Comparison of ENCODE assay signal across 8 mouse cellular contexts in genomic region chr2:174437697-174437982, GRCm38 (mm10). TPM values are rescaled to one million over a fixed set of nuclear protein-coding genes. Genes with fewer than 3 reads are reported as not detected.
A peak's percentile ranks its signal among the peaks of the same experiment; 100 is the strongest.
DNase-seq lines count a peak whose midpoint lies in the region; ATAC-seq and TF ChIP-seq lines count a peak whose summit lies in the region.

No protein-coding gene starts in this region.

- no peaks in the 10 kb centered on the region for H3K9me3 ChIP-seq in forebrain, embryonic 13.5 days (replicated peaks)
- H3K9me3 ChIP-seq in intestine, embryonic 14.5 days (ENCODE audit: control insufficient read depth, low read length) = no peaks in the 10 kb centered on the region

- peaks cover 20% of the 10 kb centered on the region for H3K4me1 ChIP-seq in forebrain, embryonic 13.5 days
- H3K4me1 ChIP-seq in intestine, embryonic 14.5 days (replicated peaks; ENCODE audit: control insufficient read depth, insufficient read depth, low read length) = peaks cover 15% of the 10 kb centered on the region

- no peak for ATAC-seq in forebrain, embryonic 13.5 days
- ATAC-seq in intestine, embryonic 14.5 days (replicated peaks; ENCODE audit: low FRiP score, low TSS enrichment, low read depth) = no peak

- H3K9ac ChIP-seq in forebrain, embryonic 13.5 days = no peak overlapping the region
- H3K9ac ChIP-seq in intestine, embryonic 14.5 days (ENCODE audit: low read length) = no peak overlapping the region

- peak overlapping the region; percentile 77 for H3K4me2 ChIP-seq in forebrain, embryonic 13.5 days
- H3K4me2 ChIP-seq in intestine, embryonic 14.5 days (ENCODE audit: low read length) = peak overlapping the region; percentile 82

- H3K4me3 ChIP-seq in layer of hippocampus, adult 2 months = no peak overlapping the region; the same call in 1 of the 2 replicates
- no peak overlapping the region for H3K4me3 ChIP-seq in forebrain, embryonic 13.5 days
- H3K4me3 ChIP-seq in intestine, embryonic 14.5 days (ENCODE audit: low read depth, low read length) = peak overlapping the region; percentile 58; the same call in 1 of the 2 replicates

- H3K36me3 ChIP-seq in forebrain, embryonic 13.5 days (ENCODE audit: poor library complexity, severe bottlenecking) = peaks cover 15% of the 10 kb centered on the region; the same call in 1 of the 2 replicates
- H3K36me3 ChIP-seq in intestine, embryonic 14.5 days (ENCODE audit: control insufficient read depth, insufficient read depth, low read length) = peaks cover 16% of the 10 kb centered on the region; the same call in 1 of the 2 replicates

- peak in 1 of 2 experiments; percentile 12 for DNase-seq in layer of hippocampus, adult 2 months (ENCODE audit: low spot score in 2 of 2)
- no peak for DNase-seq in layer of hippocampus, postnatal 25 days (ENCODE audit: extremely low spot score in 1 of 2, low spot score in 1 of 2)
- no peak for DNase-seq in intestine, embryonic 14.5 days (ENCODE audit: low spot score)
- DNase-seq in lung, postnatal 4 days = peak; percentile 64 to 68
- peak; percentile 21 for DNase-seq in telencephalon, adult 2 months (ENCODE audit: low read depth, low spot score)
- DNase-seq in frontal cortex, postnatal 36 days (ENCODE audit: low spot score in 2 of 2) = no peak
- DNase-seq in frontal cortex, postnatal 25 days (ENCODE audit: low spot score in 2 of 2) = no peak

- peak overlapping the region; percentile 57 for H3K27ac ChIP-seq in layer of hippocampus, adult 2 months
- H3K27ac ChIP-seq in forebrain, embryonic 13.5 days = no peak overlapping the region
- no peak overlapping the region for H3K27ac ChIP-seq in intestine, embryonic 14.5 days (ENCODE audit: low read depth)

- 89% methylated on average over 4 of the region's 4 CpGs for WGBS in forebrain, embryonic 13.5 days
- 96% methylated on average over 4 of the region's 4 CpGs for WGBS in intestine, embryonic 14.5 days

- no peaks in the 10 kb centered on the region for H3K27me3 ChIP-seq in forebrain, embryonic 13.5 days
- no peaks in the 10 kb centered on the region for H3K27me3 ChIP-seq in intestine, embryonic 14.5 days (replicated peaks; ENCODE audit: control insufficient read depth, insufficient read depth, low read length)

- no peak for TF ChIP-seq CTCF in layer of hippocampus, adult 2 months (conservative IDR thresholded peaks at IDR 0.05)

RNA-seq across cellular contexts. Expression of gene Ctsz, which starts 1.2 kb away (rescaled TPM):
- total RNA-seq in layer of hippocampus, adult 2 months (2021) = 10 to 100 TPM; 28.1 to 32.5 TPM
- total RNA-seq in layer of hippocampus, postnatal 25 days (2021) = 10 to 100 TPM; 29.4 to 31.0 TPM
- 69.9 and 73.2 TPM in 2 replicates for polyA plus RNA-seq in forebrain, embryonic 13.5 days (2015; fragmentation: Nextera tagmentation; extraction: Ambion mirVana)
- 191 and 207 TPM in 2 replicates for polyA plus RNA-seq in intestine, embryonic 14.5 days (2014; fragmentation: Nextera tagmentation; extraction: Ambion mirVana)

RNA-seq across cellular contexts. Expression of gene Tubb1, which starts 12.9 kb away (rescaled TPM):
- not detected for total RNA-seq in layer of hippocampus, adult 2 months (2021)
- not detected for total RNA-seq in layer of hippocampus, postnatal 25 days (2021)
- polyA plus RNA-seq in forebrain, embryonic 13.5 days (2015; fragmentation: Nextera tagmentation; extraction: Ambion mirVana) = 0.96 and 1.2 TPM in 2 replicates
- polyA plus RNA-seq in intestine, embryonic 14.5 days (2014; fragmentation: Nextera tagmentation; extraction: Ambion mirVana) = 1.9 and 2.6 TPM in 2 replicates

RNA-seq across cellular contexts. Expression of gene Nelfcd, which starts 22.0 kb away (rescaled TPM):
- total RNA-seq in layer of hippocampus, adult 2 months (2021) = 10 to 100 TPM; 45.2 to 55.6 TPM
- 10 to 100 TPM; 49.0 to 49.6 TPM for total RNA-seq in layer of hippocampus, postnatal 25 days (2021)
- polyA plus RNA-seq in forebrain, embryonic 13.5 days (2015; fragmentation: Nextera tagmentation; extraction: Ambion mirVana) = 131 and 147 TPM in 2 replicates
- 108 and 121 TPM in 2 replicates for polyA plus RNA-seq in intestine, embryonic 14.5 days (2014; fragmentation: Nextera tagmentation; extraction: Ambion mirVana)

RNA-seq across cellular contexts. Expression of gene Atp5e, which starts 26.3 kb away (rescaled TPM):
- 100 to 1,000 TPM; 271 to 305 TPM for total RNA-seq in layer of hippocampus, adult 2 months (2021)
- total RNA-seq in layer of hippocampus, postnatal 25 days (2021) = 100 to 1,000 TPM; 285 to 333 TPM
- 740 and 832 TPM in 2 replicates for polyA plus RNA-seq in forebrain, embryonic 13.5 days (2015; fragmentation: Nextera tagmentation; extraction: Ambion mirVana)
- polyA plus RNA-seq in intestine, embryonic 14.5 days (2014; fragmentation: Nextera tagmentation; extraction: Ambion mirVana) = 891 and 949 TPM in 2 replicates

RNA-seq across cellular contexts. Expression of gene Prelid3b, which starts 35.2 kb away (rescaled TPM):
- 10 to 100 TPM; 39.9 to 43.5 TPM for total RNA-seq in layer of hippocampus, adult 2 months (2021)
- total RNA-seq in layer of hippocampus, postnatal 25 days (2021) = 10 to 100 TPM; 36.5 to 42.5 TPM
- polyA plus RNA-seq in forebrain, embryonic 13.5 days (2015; fragmentation: Nextera tagmentation; extraction: Ambion mirVana) = 120 and 124 TPM in 2 replicates
- polyA plus RNA-seq in intestine, embryonic 14.5 days (2014; fragmentation: Nextera tagmentation; extraction: Ambion mirVana) = 114 and 120 TPM in 2 replicates

Comparison
In these comparisons a context has a peak if more than half of its experiments do, and no peak if none do; other contexts are left out.
1. DNase-seq: peak in lung, postnatal 4 days (2 of 2) and telencephalon, adult 2 months (single experiment); none in layer of hippocampus, postnatal 25 days (0 of 2), intestine, embryonic 14.5 days (single experiment), frontal cortex, postnatal 36 days (0 of 2) and frontal cortex, postnatal 25 days (0 of 2).